Mouse (Mus musculus) lung, postnatal 10 days (tissue): ENCODE results near the gene Cop1.
A peak's percentile ranks its signal among the peaks of the same experiment; 100 is the strongest.

Experiments
- DNase-seq: peaks from one replicate; pipeline ENCODE4 v3.0.0; 2021

The Cop1 gene

GRCm38 (mm10) chr1:159290859-159291258 is 58.7 kb downstream of the Cop1 start:
- no peak for DNase-seq

GRCm38 (mm10) chr1:159301418-159302082 is 69.4 kb downstream of the Cop1 start:
- DNase-seq: no peak

GRCm38 (mm10) chr1:159313625-159314024 is 81.5 kb downstream of the Cop1 start:
- no peak for DNase-seq

- no peak for DNase-seq
Measured at GRCm38 (mm10) chr1:159322586-159322985, 90.5 kb downstream of the Cop1 start.

- no peak for DNase-seq
Measured at GRCm38 (mm10) chr1:159331008-159331407, 98.9 kb downstream of the Cop1 start.

- DNase-seq: no peak
Measured at GRCm38 (mm10) chr1:159334157-159334556, 102.0 kb downstream of the Cop1 start.

GRCm38 (mm10) chr1:159342355-159342754 is 110.2 kb downstream of the Cop1 start:
- no peak for DNase-seq

- peak; percentile 44 for DNase-seq
Measured at GRCm38 (mm10) chr1:159355027-159355570, 123.0 kb downstream of the Cop1 start.

- no peak for DNase-seq
Measured at GRCm38 (mm10) chr1:159358713-159359112, 126.6 kb downstream of the Cop1 start.

- DNase-seq: no peak
Measured at GRCm38 (mm10) chr1:159371881-159372390, 139.8 kb downstream of the Cop1 start.

GRCm38 (mm10) chr1:159382218-159382617 is 150.1 kb downstream of the Cop1 start:
- no peak for DNase-seq

GRCm38 (mm10) chr1:159382916-159383315 is 150.8 kb downstream of the Cop1 start:
- no peak for DNase-seq

GRCm38 (mm10) chr1:159386458-159386857 is 154.3 kb downstream of the Cop1 start:
- no peak for DNase-seq

GRCm38 (mm10) chr1:159388565-159389024 is 156.5 kb downstream of the Cop1 start:
- no peak for DNase-seq

GRCm38 (mm10) chr1:159390049-159390448 is 157.9 kb downstream of the Cop1 start:
- DNase-seq: peak; percentile 81

- DNase-seq: no peak
Measured at GRCm38 (mm10) chr1:159392667-159393066, 160.5 kb downstream of the Cop1 start.

- peak; percentile 33 for DNase-seq
Measured at GRCm38 (mm10) chr1:159393070-159393699, 161.1 kb downstream of the Cop1 start.

- DNase-seq: peak; percentile 15
Measured at GRCm38 (mm10) chr1:159393931-159394330, 161.8 kb downstream of the Cop1 start.

GRCm38 (mm10) chr1:159396515-159396914 is 164.4 kb downstream of the Cop1 start:
- DNase-seq: peak; percentile 51
